Mouse (Mus musculus) kidney, adult 2 months (tissue): ENCODE data around the gene Cacna1a.

ENCODE experiments used
- CTCF ChIP-seq: fragments of 200-500 bp; conservative IDR thresholded peaks from 2 replicates; pipeline ENCODE4 v1.5.1; 2011; ENCODE audit warnings: low read depth, mild to moderate bottlenecking, control low read depth, low read length, moderate library complexity, mixed read lengths; ENCODE audit not compliant: insufficient read depth, insufficient read length
- POLR2A ChIP-seq: fragments of 200-500 bp; IDR thresholded peaks from one replicate; pipeline ENCODE4 v1.6.1; 2011; ENCODE audit warnings: low read depth, low read length, control low read depth

DNA sequence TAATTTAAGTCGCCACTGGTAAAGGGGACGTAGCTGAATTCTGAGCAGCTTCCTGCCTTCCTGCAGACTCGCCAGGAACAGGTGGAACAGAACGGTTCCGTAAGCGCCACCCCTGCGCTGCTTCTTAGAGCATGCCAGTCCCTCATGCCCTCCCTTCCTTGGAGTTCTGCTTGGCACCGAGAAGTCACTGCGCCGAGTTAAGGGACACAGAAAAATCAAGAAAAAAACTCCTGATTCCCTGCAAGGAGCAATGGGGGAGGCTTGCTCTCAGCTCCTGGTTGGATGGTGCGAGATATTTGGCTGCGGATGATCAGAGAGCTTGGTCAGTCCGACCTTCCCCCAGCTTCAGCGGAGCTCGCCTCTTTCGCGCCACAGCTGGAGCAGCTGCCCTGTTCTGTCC lies 49.7 kb upstream of the Cacna1a start:
- TF ChIP-seq CTCF (no peak), POLR2A (no peak)
